Mouse (Mus musculus) CD4-positive, CD25-positive, alpha-beta regulatory T cell, adult 9 weeks (primary cell): ENCODE measurements around the gene Hdac10. TPM values are rescaled to one million over a fixed set of nuclear protein-coding genes. Genes with fewer than 3 reads are reported as not detected.

ENCODE experiments used
- polyA plus RNA-seq: library from polyadenylated mRNA; unstranded; fragments of 100-300 nt; shearing (Covaris generic); gene quantifications from one replicate; pipeline ENCODE4 v1.2.1, GENCODE M21; 2017

Gene Hdac10
- 65.7 TPM for polyA plus RNA-seq

DNA sequence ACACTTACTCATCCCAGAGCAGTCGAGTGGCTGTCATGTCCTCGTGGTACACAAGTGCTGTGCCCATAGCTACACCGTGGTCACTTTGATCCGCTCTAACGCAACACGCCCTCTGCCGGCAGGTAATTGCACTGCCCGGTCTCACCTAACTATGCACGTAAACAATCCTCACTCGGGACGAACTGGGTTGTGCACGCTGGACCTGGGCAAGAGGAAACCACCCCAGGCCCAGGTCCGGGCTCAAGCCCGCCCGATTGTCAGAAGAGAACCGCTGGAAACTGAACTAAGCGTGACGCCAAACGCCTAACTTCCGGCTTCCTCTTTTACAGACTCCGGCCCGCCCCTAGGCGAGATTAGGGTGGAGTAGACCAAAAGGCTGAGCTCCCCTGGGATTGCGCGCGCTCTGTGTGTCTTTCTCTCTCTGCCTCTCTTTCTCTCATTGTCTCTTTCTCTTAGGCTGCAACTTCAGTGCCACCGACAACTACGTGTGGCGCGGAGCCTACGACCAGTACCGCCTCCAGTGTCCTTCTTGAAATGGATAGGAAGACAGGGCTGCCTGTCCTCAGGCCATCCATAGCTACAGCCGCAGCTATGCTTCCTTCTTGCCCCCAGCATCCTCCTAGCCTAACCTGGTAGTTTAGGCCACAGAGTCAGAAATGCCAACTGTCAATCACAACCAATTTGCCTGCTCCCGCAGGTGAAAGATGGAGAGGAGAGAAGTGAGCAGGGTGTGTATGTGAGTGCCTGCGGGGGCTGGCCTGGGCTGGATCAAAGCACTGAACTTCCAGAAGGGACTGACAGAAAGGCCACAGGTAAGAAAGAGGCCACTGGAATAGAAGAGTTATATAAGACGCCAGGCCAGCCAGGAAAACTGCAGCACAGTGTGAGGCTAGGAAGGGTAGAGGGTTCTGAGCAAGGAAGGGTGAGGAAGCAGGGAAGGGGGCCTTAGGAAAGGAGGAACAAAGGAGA is at the start of gene Hdac10:
Gene Hdac10 (minus strand): TSS at position 319 of the 969 bp plus-strand sequence.

DNA sequence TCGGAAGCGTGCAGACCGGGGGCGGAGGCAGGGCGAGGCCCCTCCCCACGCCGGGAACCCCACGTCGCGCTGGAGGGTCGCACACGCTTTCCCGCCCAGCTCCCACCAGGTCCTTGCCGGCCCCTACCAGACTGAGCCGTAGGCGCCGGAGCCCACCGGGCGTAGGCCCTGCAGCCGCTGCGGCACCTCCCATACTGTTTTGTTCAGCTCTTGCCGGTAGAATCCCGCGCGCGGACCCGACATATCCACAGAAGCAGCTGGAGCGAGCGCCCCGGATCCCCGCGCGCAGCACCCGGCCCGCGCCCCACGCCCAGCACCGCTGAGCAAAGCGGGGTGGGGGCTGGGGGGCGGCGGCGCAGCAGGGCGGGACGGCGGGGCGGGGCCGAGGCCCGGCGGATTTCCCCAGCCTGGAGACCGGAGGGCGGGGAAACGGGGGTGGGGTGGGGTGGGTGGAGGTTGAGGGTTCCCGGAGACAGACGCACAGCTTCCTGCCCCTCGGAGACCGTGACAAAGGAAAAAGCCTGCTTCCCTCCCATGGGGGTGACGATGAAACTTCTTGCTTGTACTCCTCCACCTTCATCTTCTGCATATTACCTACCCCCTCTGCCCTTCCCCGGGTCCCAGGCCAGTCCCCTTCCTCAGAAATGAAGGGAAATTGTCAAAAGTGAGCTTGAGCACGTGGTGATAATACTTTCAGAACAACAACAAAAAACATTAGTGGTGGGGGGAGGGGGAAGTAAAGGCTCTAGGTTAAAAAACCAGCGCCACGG is 21.0 kb upstream of the Hdac10 start, which contains the start of gene Mapk11:
Gene Mapk11 (minus strand): TSS at position 358 of the 770 bp plus-strand sequence.

DNA sequence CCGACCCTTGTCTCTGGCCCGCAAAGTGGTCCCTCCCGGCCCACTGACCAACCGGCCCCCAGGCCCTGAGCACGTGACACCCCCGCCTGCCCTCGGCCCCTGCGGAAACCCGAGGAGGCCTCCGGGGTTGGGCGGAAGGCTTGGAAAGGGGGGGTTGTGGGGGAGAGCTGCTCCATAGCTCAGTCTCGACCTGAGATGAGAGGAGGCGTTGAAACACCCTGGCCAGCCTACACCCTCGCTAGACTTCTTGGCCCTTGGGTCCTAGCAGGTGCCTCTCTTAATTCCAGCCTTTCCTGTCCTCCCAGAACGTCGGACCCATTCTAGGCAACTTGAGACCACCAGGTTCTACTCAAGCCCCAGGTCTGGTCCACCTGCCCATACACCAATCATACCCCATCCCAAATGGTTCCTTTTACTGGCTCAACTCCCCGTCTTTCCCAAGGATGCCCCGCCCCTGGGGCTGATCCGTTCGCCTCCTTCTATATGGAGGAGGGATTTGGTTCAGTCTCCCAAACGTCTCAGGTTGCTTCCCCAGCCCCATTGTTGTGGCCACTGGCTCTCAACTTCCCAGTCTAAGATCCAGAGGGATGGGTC is 12.3 kb upstream of the Hdac10 start, which contains the start of gene Mapk12:
Gene Mapk12 (minus strand): TSS at position 45 of the 594 bp plus-strand sequence.

DNA sequence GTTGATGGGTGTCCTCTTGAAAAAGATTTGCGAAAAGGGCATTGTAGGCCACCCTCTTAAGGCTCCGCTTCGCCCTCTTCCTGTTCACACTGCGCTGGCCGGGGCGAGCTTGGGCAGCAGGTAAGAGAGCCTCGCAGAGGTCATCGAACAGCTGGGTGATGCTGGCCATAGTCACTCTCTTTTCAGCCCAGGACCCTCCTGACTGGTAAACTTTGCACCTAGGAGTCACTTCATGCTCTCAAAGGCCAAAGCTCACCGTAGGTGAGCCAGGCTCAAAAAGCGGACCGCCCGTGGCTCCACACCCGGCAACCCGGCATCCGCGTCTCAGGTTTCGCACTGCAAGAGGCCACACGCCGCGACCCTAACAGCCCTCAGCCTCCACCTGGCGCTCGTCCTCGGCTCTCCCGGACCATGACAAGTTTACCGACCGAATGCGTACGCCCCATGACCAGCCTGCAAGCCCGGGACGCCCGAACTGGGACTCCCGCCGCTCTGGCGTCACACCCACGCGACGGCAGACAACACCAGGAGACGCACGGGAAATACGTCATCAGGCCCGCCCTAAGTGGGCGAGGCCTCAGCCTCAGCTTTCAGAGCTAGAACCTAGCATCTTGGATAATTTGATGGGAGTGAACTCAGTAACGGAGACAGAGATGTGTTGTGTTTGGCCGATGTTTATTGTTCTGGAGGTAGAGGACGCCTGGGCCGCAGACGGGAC is 5.7 kb downstream of the Hdac10 start, which contains the start of gene Tubgcp6:
Gene Tubgcp6 (minus strand): TSS at position 464 of the 718 bp plus-strand sequence.

DNA sequence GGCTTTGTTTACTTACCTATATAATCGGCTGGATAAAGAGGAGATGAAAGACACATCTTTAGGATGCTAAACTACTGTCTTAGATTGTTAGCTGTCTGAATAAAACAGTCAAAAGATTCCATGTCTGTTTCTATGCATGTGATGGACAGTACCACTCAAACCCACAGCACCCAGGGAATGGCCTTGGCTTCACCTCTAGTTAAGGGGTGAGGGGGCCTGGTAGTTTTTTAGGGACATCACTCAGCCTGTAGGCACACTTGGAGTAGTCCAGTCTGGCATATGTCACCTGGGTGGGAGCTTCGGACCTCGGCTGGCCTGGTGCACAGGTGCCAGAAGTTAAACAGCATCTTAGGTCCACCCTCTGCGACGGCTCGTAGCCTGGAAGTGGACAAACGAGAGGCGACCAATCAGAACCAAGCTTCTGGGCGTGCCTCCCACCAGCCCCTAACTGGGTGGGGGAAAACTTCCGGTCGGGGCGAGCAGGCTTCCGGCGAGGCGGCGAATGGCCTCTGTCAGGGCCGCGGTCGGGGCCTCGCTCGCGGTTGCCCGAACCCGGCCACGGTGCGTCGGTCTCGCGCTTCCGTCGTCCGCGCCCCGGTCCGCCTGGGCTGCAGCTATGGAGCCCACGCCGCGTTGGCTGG is 39.8 kb downstream of the Hdac10 start, which contains the start of gene Selenoo:
Gene Selenoo (plus strand): TSS at position 478 of the 641 bp plus-strand sequence.

DNA sequence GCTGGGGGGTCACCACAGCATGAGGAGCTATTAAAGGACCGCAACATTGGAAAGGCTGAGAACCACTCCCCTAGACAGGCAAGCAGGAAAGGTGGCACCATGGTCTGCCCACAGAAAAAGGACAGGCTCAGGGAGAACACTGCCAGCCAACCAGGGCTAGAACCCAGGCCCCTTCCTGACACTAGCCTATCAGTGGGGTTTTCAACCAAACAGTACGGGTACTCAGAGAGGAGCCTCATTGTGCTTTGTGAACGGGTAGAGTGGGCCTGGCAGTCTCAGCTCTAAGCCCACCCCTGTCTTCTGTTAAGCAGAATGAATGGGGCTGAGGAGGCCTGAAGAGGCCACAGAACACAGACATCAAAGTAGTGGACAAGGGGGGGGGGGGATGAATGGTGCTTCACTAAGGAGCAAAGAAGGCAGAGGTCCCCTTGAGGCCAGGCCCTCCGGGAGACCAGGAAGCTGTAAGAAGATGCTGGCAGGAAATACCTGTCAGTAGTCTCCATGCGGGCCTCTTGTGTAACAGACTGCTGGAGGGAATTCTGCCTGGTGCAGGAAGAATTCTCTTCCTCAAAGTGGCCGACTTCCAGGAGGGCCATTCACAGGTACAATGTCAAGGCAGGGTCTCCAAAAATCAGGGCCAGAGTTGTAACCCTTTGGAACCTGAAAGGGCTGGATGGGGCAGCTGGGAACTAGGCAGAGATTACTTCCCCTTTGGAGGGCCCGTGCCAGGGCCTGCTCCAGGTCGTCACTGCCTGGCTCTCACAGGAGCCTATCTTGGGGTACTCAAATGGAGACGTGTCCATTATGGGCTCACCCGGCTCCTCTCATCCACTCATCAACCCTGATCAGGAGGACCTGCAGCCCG is 53.7 kb downstream of the Hdac10 start, which contains the start of gene Trabd:
Gene Trabd (plus strand): TSS at position 512 of the 865 bp plus-strand sequence.

Other genes starting within 250 kb of the Hdac10 start
- not detected for gene Ttll8, start 174.3 kb downstream of the Hdac10 start, polyA plus RNA-seq
- not detected for gene Mlc1, start 149.7 kb downstream of the Hdac10 start, polyA plus RNA-seq
- not detected for gene Mov10l1, start 145.8 kb downstream of the Hdac10 start, polyA plus RNA-seq
- not detected for gene Panx2, start 69.0 kb downstream of the Hdac10 start, polyA plus RNA-seq
- gene Trabd, start 53.6 kb downstream of the Hdac10 start, polyA plus RNA-seq, result 48.7 TPM
- 4.5 TPM for gene Selenoo, start 39.6 kb downstream of the Hdac10 start, polyA plus RNA-seq
- 34.3 TPM for gene Tubgcp6, start 5.6 kb downstream of the Hdac10 start, polyA plus RNA-seq
- gene Mapk12, start 12.0 kb upstream of the Hdac10 start, polyA plus RNA-seq, result 5.4 TPM
- gene Mapk11, start 20.9 kb upstream of the Hdac10 start, polyA plus RNA-seq, result 46.0 TPM
- gene Plxnb2, start 52.1 kb upstream of the Hdac10 start, polyA plus RNA-seq, result 4.4 TPM
- gene Dennd6b, start 67.8 kb upstream of the Hdac10 start, polyA plus RNA-seq, result 30.5 TPM
- gene Ppp6r2, start 82.9 kb upstream of the Hdac10 start, polyA plus RNA-seq, result 5.8 TPM
- gene Sbf1, start 186.6 kb upstream of the Hdac10 start, polyA plus RNA-seq, result 66.9 TPM
- gene Adm2, start 194.0 kb upstream of the Hdac10 start, polyA plus RNA-seq, result not detected
- not detected for gene Miox, start 205.7 kb upstream of the Hdac10 start, polyA plus RNA-seq
- 75.3 TPM for gene Lmf2, start 227.0 kb upstream of the Hdac10 start, polyA plus RNA-seq
- 203 TPM for gene Ncaph2, start 227.0 kb upstream of the Hdac10 start, polyA plus RNA-seq
- 6.0 TPM for gene Sco2, start 245.1 kb upstream of the Hdac10 start, polyA plus RNA-seq
- gene Tymp, start 248.3 kb upstream of the Hdac10 start, polyA plus RNA-seq, result 0.57 TPM